Mouse (Mus musculus) hindbrain, embryonic 15.5 days (tissue): Measurements from ENCODE around the gene Gpr162. TPM values are rescaled to one million over a fixed set of nuclear protein-coding genes. Genes with fewer than 3 reads are reported as not detected.

Experiments
- ATAC-seq: fragments of 200-750 bp; cut with Nextera tagmentation; 2 replicates; pipeline ENCODE4 v1.8.0; 2017; ENCODE audit warnings: low read depth, moderate number of reproducible peaks, moderate TSS enrichment; ENCODE audit not compliant: low FRiP score
- H3K27ac ChIP-seq: fragments of 300-500 bp; sonication (generic); replicated peaks from 2 replicates; pipeline ENCODE4 v1.5.1; 2015; ENCODE audit warnings: mild to moderate bottlenecking, inconsistent platforms
- H3K27me3 ChIP-seq: fragments of 300-500 bp; sonication (generic); 2 replicates; pipeline ENCODE4 v1.6.1; 2015; ENCODE audit warnings: control low read depth, inconsistent platforms
- H3K36me3 ChIP-seq: fragments of 300-500 bp; sonication (generic); 2 replicates; pipeline ENCODE4 v1.6.1; 2015; ENCODE audit warnings: control low read depth, inconsistent platforms
- H3K4me1 ChIP-seq: fragments of 300-500 bp; sonication (generic); replicated peaks from 2 replicates; pipeline ENCODE4 v1.6.1; 2015; ENCODE audit warnings: control low read depth, inconsistent platforms
- H3K4me2 ChIP-seq: fragments of 300-500 bp; sonication (generic); 2 replicates; pipeline ENCODE4 v1.6.1; 2015; ENCODE audit warnings: moderate library complexity, mild to moderate bottlenecking, inconsistent platforms
- H3K4me3 ChIP-seq: fragments of 300-500 bp; sonication (generic); 2 replicates; pipeline ENCODE4 v1.5.1; 2015; ENCODE audit warnings: mild to moderate bottlenecking, inconsistent platforms
- H3K9ac ChIP-seq: fragments of 300-500 bp; sonication (generic); 2 replicates; pipeline ENCODE4 v1.6.1; 2015; ENCODE audit warnings: inconsistent platforms
- H3K9me3 ChIP-seq: fragments of 300-500 bp; sonication (generic); 2 replicates; pipeline ENCODE4 v1.6.1; 2016; ENCODE audit warnings: control low read depth, inconsistent platforms
- WGBS: fragments of 180-500 bp; shearing (Covaris S2); methylation state at CpG from one replicate; pipeline ENCODE4 v1.1.7; 2015; 5-methylcytosine and 5-hydroxymethylcytosine counted together
- polyA plus RNA-seq: library from polyadenylated mRNA; unstranded; fragments of >200 nt; fragmentation: Nextera tagmentation; extraction: Ambion mirVana; gene quantifications from 2 replicates; pipeline ENCODE4 v1.2.1, GENCODE M21; 2015

Gene Gpr162
- polyA plus RNA-seq, 1 experiment from 2014 or later: 37.5 TPM

- under 1% methylated on average over 74 of the region's 86 CpGs for WGBS
- Histone ChIP-seq H3K4me2 (peak within 1 kb of the TSS; percentile 89), H3K4me1 (peaks cover 67% of the 10 kb centered on the region), H3K9ac (peak within 1 kb of the TSS; percentile 91), H3K4me3 (peak within 1 kb of the TSS; percentile 65), H3K9me3 (no peaks in the 10 kb centered on the region), H3K27ac (peak within 1 kb of the TSS; percentile 97), H3K27me3 (no peaks in the 10 kb centered on the region), H3K36me3 (peaks cover 7% of the 10 kb centered on the region)
- peak; percentile 88 for ATAC-seq
Measured at GRCm38 (mm10) chr6:124856916-124857839, 6.6 kb downstream of the Gpr162 start, which contains the start of gene P3h3. Gene P3h3 (minus strand): TSS chr6:124857752.

- Histone ChIP-seq H3K9ac (peak overlapping the region; percentile 91), H3K4me3 (peak overlapping the region; percentile 65), H3K27me3 (no peaks in the 10 kb centered on the region), H3K27ac (peak overlapping the region; percentile 97), H3K36me3 (peaks cover 7% of the 10 kb centered on the region), H3K4me2 (peak overlapping the region; percentile 89), H3K4me1 (peaks cover 59% of the 10 kb centered on the region), H3K9me3 (no peaks in the 10 kb centered on the region)
- 6% methylated on average over 14 of the region's 14 CpGs for WGBS
- ATAC-seq: peak; percentile 82
Measured at GRCm38 (mm10) chr6:124856321-124856720, 7.5 kb downstream of the Gpr162 start.

GRCm38 (mm10) chr6:124854647-124855046 lies 9.1 kb downstream of the Gpr162 start:
- Histone ChIP-seq H3K4me2 (no peak overlapping the region), H3K9ac (no peak overlapping the region), H3K4me3 (no peak overlapping the region), H3K27ac (no peak overlapping the region; the same call in 1 of the 2 replicates), H3K9me3 (no peaks in the 10 kb centered on the region), H3K36me3 (peaks cover 7% of the 10 kb centered on the region), H3K27me3 (no peaks in the 10 kb centered on the region), H3K4me1 (peaks cover 42% of the 10 kb centered on the region)
- ATAC-seq: no peak
- 74% methylated on average over 12 of the region's 12 CpGs for whole genome bisulfite sequencing

GRCm38 (mm10) chr6:124850535-124850934 lies 13.2 kb downstream of the Gpr162 start:
- no peaks in the 10 kb centered on the region for H3K9me3 ChIP-seq
- no peaks in the 10 kb centered on the region for H3K27me3 ChIP-seq
- WGBS: 47% methylated on average over 8 of the region's 8 CpGs
- H3K4me2 ChIP-seq: no peak overlapping the region
- H3K4me1 ChIP-seq: peaks cover 15% of the 10 kb centered on the region
- ATAC-seq: no peak
- peaks cover 7% of the 10 kb centered on the region for H3K36me3 ChIP-seq
- H3K27ac ChIP-seq: no peak overlapping the region
- H3K4me3 ChIP-seq: no peak overlapping the region
- no peak overlapping the region for H3K9ac ChIP-seq

GRCm38 (mm10) chr6:124847305-124847704 lies 16.5 kb downstream of the Gpr162 start:
- no peaks in the 10 kb centered on the region for H3K27me3 ChIP-seq
- 0 out of 2 replicates have a peak, but pooled peaks cover 3% of the 10 kb centered on the region for H3K4me1 ChIP-seq
- H3K36me3 ChIP-seq: peaks cover 4% of the 10 kb centered on the region; the same call in 1 of the 2 replicates
- 4% methylated on average over 9 of the region's 9 CpGs for WGBS
- H3K27ac ChIP-seq: peak overlapping the region; percentile 70
- ATAC-seq: peak; percentile 81
- H3K9me3 ChIP-seq: no peaks in the 10 kb centered on the region
- H3K9ac ChIP-seq: no peak overlapping the region
- H3K4me2 ChIP-seq: peak overlapping the region; percentile 19; the same call in 1 of the 2 replicates
- no peak overlapping the region for H3K4me3 ChIP-seq

- Histone ChIP-seq H3K4me2 (no peak within 1 kb of the TSS), H3K27ac (no peak within 1 kb of the TSS; the same call in 1 of the 2 replicates), H3K27me3 (no peaks in the 10 kb centered on the region), H3K9me3 (no peaks in the 10 kb centered on the region), H3K4me3 (no peak within 1 kb of the TSS), H3K36me3 (peaks cover 10% of the 10 kb centered on the region; the same call in 1 of the 2 replicates), H3K9ac (no peak within 1 kb of the TSS), H3K4me1 (peaks cover 4% of the 10 kb centered on the region; the same call in 1 of the 2 replicates)
- ATAC-seq: no peak
- WGBS: 38% methylated on average over 15 of the region's 15 CpGs
Measured at GRCm38 (mm10) chr6:124840241-124841167, 23.3 kb downstream of the Gpr162 start, which contains the start of gene Gnb3. Gene Gnb3 (minus strand): TSS chr6:124840275.

GRCm38 (mm10) chr6:124839805-124840204 lies 24.0 kb downstream of the Gpr162 start:
- Histone ChIP-seq H3K27me3 (no peaks in the 10 kb centered on the region), H3K4me3 (no peak overlapping the region), H3K4me2 (no peak overlapping the region), H3K27ac (no peak overlapping the region; the same call in 1 of the 2 replicates), H3K4me1 (peaks cover 4% of the 10 kb centered on the region; the same call in 1 of the 2 replicates), H3K9ac (no peak overlapping the region), H3K9me3 (no peaks in the 10 kb centered on the region), H3K36me3 (peaks cover 10% of the 10 kb centered on the region; the same call in 1 of the 2 replicates)
- 20% methylated on average over 8 of the region's 8 CpGs for WGBS
- ATAC-seq: peak; percentile 25

- peaks cover 3% of the 10 kb centered on the region; the same call in 1 of the 2 replicates for H3K36me3 ChIP-seq
- no peak overlapping the region for H3K4me3 ChIP-seq
- H3K9me3 ChIP-seq: no peaks in the 10 kb centered on the region
- no peak overlapping the region for H3K9ac ChIP-seq
- ATAC-seq: no peak
- H3K27me3 ChIP-seq: no peaks in the 10 kb centered on the region
- H3K27ac ChIP-seq: no peak overlapping the region
- 83% methylated on average over 7 of the region's 7 CpGs for WGBS
- H3K4me1 ChIP-seq: peaks cover 4% of the 10 kb centered on the region; the same call in 1 of the 2 replicates
- H3K4me2 ChIP-seq: no peak overlapping the region
Measured at GRCm38 (mm10) chr6:124836411-124836810, 27.4 kb downstream of the Gpr162 start.

- no peak overlapping the region for H3K9ac ChIP-seq
- H3K27me3 ChIP-seq: no peaks in the 10 kb centered on the region
- H3K36me3 ChIP-seq: no peaks in the 10 kb centered on the region
- H3K4me1 ChIP-seq: peaks cover 6% of the 10 kb centered on the region
- no peak overlapping the region for H3K27ac ChIP-seq
- ATAC-seq: no peak
- H3K4me3 ChIP-seq: no peak overlapping the region
- H3K9me3 ChIP-seq: no peaks in the 10 kb centered on the region
- WGBS: 58% methylated on average over 10 of the region's 10 CpGs
- no peak overlapping the region for H3K4me2 ChIP-seq
Measured at GRCm38 (mm10) chr6:124835531-124835930, 28.3 kb downstream of the Gpr162 start.

GRCm38 (mm10) chr6:124834512-124835081 lies 29.2 kb downstream of the Gpr162 start:
- Histone ChIP-seq H3K4me1 (peaks cover 7% of the 10 kb centered on the region), H3K27me3 (no peaks in the 10 kb centered on the region), H3K4me2 (no peak overlapping the region), H3K4me3 (no peak overlapping the region), H3K27ac (no peak overlapping the region), H3K9ac (no peak overlapping the region), H3K36me3 (no peaks in the 10 kb centered on the region), H3K9me3 (no peaks in the 10 kb centered on the region)
- ATAC-seq: no peak
- 86% methylated on average over 6 of the region's 6 CpGs for WGBS

- H3K27ac ChIP-seq: no peak overlapping the region
- H3K4me1 ChIP-seq: peaks cover 22% of the 10 kb centered on the region
- no peak overlapping the region for H3K9ac ChIP-seq
- ATAC-seq: no peak
- 89% methylated on average over 8 of the region's 8 CpGs for WGBS
- H3K4me2 ChIP-seq: no peak overlapping the region
- H3K27me3 ChIP-seq: no peaks in the 10 kb centered on the region
- no peaks in the 10 kb centered on the region; the same call in 1 of the 2 replicates for H3K36me3 ChIP-seq
- no peaks in the 10 kb centered on the region for H3K9me3 ChIP-seq
- H3K4me3 ChIP-seq: no peak overlapping the region
Measured at GRCm38 (mm10) chr6:124831649-124832048, 32.1 kb downstream of the Gpr162 start.
